Mouse (Mus musculus) midbrain, postnatal 0 days (tissue): ENCODE data around the gene Cyp21a1. TPM values are rescaled to one million over a fixed set of nuclear protein-coding genes. Genes with fewer than 3 reads are reported as not detected.
"Not testable (repeated sequence)": the region's sequence is repeated elsewhere in the genome, so short reads cannot be mapped to it uniquely, and the experiment has no call there.

Experiments
- ATAC-seq: fragments of 200-750 bp; cut with Nextera tagmentation; 2 replicates; pipeline ENCODE4 v1.8.0; 2017; ENCODE audit warnings: moderate number of reproducible peaks, mild to moderate bottlenecking, moderate TSS enrichment, moderate library complexity; ENCODE audit not compliant: low FRiP score
- DNase-seq: peaks from one replicate; pipeline ENCODE4 v3.0.0-alpha.2; 2015; ENCODE audit warnings: low spot score
- H3K27ac ChIP-seq: fragments of 300-500 bp; sonication (generic); 2 replicates; pipeline ENCODE4 v1.5.1; 2014; ENCODE audit warnings: low read depth, mild to moderate bottlenecking, low read length, mixed read lengths
- H3K27me3 ChIP-seq: fragments of 300-500 bp; sonication (generic); 2 replicates; pipeline ENCODE4 v1.6.1; 2014; ENCODE audit warnings: low read length, control low read depth, mixed read lengths; ENCODE audit not compliant: insufficient read depth
- H3K36me3 ChIP-seq: fragments of 300-500 bp; sonication (generic); 2 replicates; pipeline ENCODE4 v1.6.1; 2014; ENCODE audit warnings: low read length, control low read depth, mixed read lengths; ENCODE audit not compliant: insufficient read depth
- H3K4me1 ChIP-seq: fragments of 300-500 bp; sonication (generic); 2 replicates; pipeline ENCODE4 v1.6.1; 2014; ENCODE audit warnings: mild to moderate bottlenecking, control low read depth, antibody characterized with exemption, low read length, mixed read lengths; ENCODE audit not compliant: insufficient read depth
- H3K4me2 ChIP-seq: fragments of 300-500 bp; sonication (generic); 2 replicates; pipeline ENCODE4 v1.6.1; 2014; ENCODE audit warnings: low read depth, mild to moderate bottlenecking, low read length, mixed read lengths; ENCODE audit not compliant: poor library complexity, severe bottlenecking
- H3K4me3 ChIP-seq: fragments of 300-500 bp; sonication (generic); 2 replicates; pipeline ENCODE4 v1.5.1; 2014; ENCODE audit warnings: low read depth, mild to moderate bottlenecking, low read length, moderate library complexity
- H3K9ac ChIP-seq: fragments of 300-500 bp; sonication (generic); replicated peaks from 2 replicates; pipeline ENCODE4 v1.6.1; 2014; ENCODE audit warnings: mild to moderate bottlenecking, low read length, moderate library complexity, mixed read lengths; ENCODE audit not compliant: poor library complexity, severe bottlenecking
- H3K9me3 ChIP-seq: fragments of 300-500 bp; sonication (generic); 2 replicates; pipeline ENCODE4 v1.6.1; 2016; ENCODE audit warnings: low read length, control low read depth
- CTCF ChIP-seq: IDR thresholded peaks from 2 replicates; pipeline ENCODE4 v1.5.1; 2016; ENCODE audit warnings: antibody characterized with exemption, mild to moderate bottlenecking
- WGBS: fragments of 180-500 bp; shearing (Covaris S2); extraction: QIAGEN DNeasy Blood & Tissue Kit; methylation state at CpG from one replicate; pipeline ENCODE4 v1.1.7; 2014; 5-methylcytosine and 5-hydroxymethylcytosine counted together
- polyA plus RNA-seq: library from polyadenylated mRNA; unstranded; fragments of >200 nt; fragmentation: Nextera tagmentation; extraction: Ambion mirVana; gene quantifications from 2 replicates; pipeline ENCODE4 v1.2.1, GENCODE M21; 2015
- total RNA-seq: library from RNA; depleted of rRNA; stranded (reverse); fragments of >200 nt; gene quantifications from 2 replicates; pipeline ENCODE4 v1.2.3, GENCODE M21; 2014

Cyp21a1 gene
- total and polyA plus RNA-seq, 2 experiments from 2014 or later: not detected

DNA sequence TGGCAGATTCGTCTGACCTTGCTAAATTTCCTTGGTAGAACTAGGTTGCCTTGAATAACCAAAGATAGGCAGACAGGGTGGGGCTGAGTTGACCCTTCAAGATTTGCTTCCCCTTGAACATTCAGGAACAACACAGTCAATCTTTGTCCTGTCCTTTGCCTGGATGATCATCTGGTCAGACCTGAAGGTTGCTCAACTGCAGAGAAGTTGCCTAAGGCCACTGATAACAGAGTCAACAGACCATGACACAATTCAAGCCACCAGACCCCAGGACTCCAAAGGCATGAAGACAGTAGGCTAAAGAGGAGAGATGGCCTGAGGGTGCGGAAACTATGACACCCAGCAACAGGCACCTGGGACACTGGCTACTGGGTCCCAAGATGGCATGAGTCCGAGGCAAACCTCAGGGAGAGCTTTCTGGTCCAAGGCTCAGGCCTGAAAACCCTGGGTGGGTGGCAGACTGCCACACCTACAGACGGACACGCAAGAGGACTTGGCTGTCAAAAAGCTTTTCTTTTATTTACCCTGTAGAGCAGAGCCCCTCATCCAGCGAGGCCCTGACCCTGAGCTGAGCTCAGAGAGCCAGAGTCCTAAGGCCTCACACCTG lies 4.3 kb upstream of the Cyp21a1 start:
- no peak overlapping the region for H3K4me2 ChIP-seq
- no peak overlapping the region for H3K9ac ChIP-seq
- H3K27me3 ChIP-seq: no peaks in the 10 kb centered on the region
- H3K36me3 ChIP-seq: no peaks in the 10 kb centered on the region; the same call in 1 of the 2 replicates
- TF ChIP-seq CTCF: no peak
- no peaks in the 10 kb centered on the region; the same call in 1 of the 2 replicates for H3K9me3 ChIP-seq
- H3K4me3 ChIP-seq: no peak overlapping the region
- ATAC-seq (no peak), DNase-seq (no peak)
- no peak overlapping the region for H3K27ac ChIP-seq
- no peaks in the 10 kb centered on the region for H3K4me1 ChIP-seq
- 82% methylated on average over 6 of the region's 6 CpGs for WGBS

DNA sequence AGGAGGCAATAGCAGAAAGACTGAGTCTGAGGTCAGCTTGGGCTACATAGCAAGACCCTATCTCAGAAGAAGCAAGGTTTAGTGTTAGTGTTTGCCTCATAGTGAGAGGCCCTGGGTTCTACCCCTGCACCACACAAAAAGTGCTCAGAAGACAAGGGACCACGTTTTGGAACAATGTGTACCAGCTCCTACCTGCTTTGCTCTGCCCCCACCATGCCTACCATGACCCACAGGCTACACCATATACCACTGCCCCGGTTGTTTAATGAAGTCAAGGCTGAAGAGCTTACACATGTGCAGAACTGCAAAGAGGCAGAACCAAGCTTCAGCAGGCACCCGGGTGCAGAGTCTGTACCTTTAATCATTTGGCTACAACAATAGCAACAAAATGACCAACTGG lies 2.8 kb upstream of the Cyp21a1 start:
- WGBS: 74% methylated on average over 3 of the region's 3 CpGs
- DNase-seq: no peak

DNA sequence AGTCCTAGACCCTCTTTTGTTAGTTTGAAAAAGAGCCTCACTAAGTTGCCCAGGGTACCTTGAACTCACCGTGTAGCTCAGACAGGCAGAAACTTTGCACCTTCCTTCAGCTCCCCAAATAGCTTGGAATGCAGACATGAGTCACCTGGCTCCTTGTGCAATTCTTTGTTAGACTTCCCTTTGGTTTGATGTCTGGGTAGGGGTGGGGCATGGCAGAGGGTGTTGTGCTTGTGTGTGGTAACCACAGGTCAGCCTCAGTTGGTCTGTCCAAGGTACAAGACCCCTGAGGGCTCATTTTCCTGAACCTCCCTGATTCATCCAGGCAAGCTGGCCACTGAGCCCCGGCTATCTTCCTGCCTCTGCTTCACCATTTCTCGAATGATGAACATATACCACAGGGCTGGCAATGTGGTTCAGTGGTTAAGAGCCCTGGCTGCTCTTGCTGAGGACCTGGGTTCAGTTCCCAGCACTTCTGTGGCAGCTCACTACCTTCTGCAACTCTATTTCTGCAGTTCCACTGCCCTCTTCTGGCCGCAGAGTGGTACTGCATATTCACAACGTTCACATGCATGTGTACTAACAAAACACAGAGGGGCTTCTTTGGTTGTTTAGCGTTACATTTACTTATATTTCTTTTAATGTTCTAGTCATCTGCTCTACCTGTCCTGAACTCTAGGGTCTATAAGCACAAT lies 656 bp upstream of the Cyp21a1 start:
- Histone ChIP-seq H3K4me2 (no peak overlapping the region), H3K27me3 (no peaks in the 10 kb centered on the region), H3K4me3 (no peak overlapping the region), H3K4me1 (no peaks in the 10 kb centered on the region), H3K27ac (no peak overlapping the region), H3K9ac (no peak overlapping the region), H3K36me3 (no peaks in the 10 kb centered on the region; the same call in 1 of the 2 replicates), H3K9me3 (no peaks in the 10 kb centered on the region; the same call in 1 of the 2 replicates)
- peak; percentile 41 for TF ChIP-seq CTCF
- DNase-seq (no peak), ATAC-seq (no peak)
- 76% methylated on average over 6 of the region's 6 CpGs for WGBS

More for the DNA sequence above, 2.8 kb upstream of the Cyp21a1 start:
- no peak overlapping the region for H3K9ac ChIP-seq
- H3K4me3 ChIP-seq: no peak overlapping the region
- no peak overlapping the region for H3K4me2 ChIP-seq
- TF ChIP-seq CTCF: no peak
- H3K4me1 ChIP-seq: no peaks in the 10 kb centered on the region
- no peaks in the 10 kb centered on the region; the same call in 1 of the 2 replicates for H3K9me3 ChIP-seq
- H3K36me3 ChIP-seq: no peaks in the 10 kb centered on the region; the same call in 1 of the 2 replicates
- ATAC-seq: no peak
- H3K27ac ChIP-seq: no peak overlapping the region
- H3K27me3 ChIP-seq: no peaks in the 10 kb centered on the region

DNA sequence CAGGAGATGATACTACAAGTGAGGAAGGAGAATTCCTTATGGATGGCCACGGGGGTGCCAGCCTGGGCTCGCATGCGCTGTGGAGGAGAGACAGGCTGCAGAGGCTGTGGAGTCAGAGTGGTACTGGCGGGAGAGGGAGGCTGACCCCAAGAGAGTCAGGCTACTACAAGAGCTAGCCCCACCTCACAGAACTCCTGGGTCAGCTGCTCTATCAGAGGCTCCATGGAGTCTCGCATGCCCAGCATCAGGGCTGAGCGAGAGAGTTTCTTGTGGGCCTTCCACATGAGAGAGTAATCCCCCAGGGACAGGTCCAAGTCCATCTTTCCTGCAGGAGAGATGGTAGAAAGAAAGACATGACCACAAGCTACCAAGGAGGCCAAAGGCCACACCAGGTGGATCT lies 994 bp downstream of the Cyp21a1 start:
- H3K27ac ChIP-seq, DNase-seq, ATAC-seq, H3K4me2 ChIP-seq, H3K4me1 ChIP-seq, H3K9me3 ChIP-seq, H3K27me3 ChIP-seq, H3K4me3 ChIP-seq, H3K36me3 ChIP-seq, H3K9ac ChIP-seq: not testable (repeated sequence)
- WGBS: 91% methylated on average over 6 of the region's 6 CpGs

DNA sequence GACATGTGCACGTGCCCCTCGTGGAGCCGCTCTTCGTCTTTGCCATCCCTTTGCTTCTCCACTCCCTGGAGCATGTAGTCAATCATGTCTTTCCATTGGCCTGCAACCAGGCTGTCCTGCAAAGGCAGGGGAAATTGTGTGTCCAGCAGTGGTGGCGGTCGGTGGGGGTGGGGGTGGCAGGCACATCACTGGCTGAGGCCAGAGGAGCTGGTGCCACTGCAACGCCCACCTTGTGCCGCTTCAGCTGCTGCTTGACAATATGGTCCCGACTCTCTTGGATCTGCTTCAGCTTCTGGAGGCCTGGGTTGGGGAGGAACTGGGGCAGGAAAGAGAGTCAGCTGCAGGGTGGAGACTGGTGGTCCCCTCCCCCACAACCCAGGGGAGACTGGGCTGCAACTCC lies 1.6 kb downstream of the Cyp21a1 start:
- not testable (repeated sequence) for H3K36me3 ChIP-seq, H3K4me2 ChIP-seq, H3K9ac ChIP-seq, H3K27ac ChIP-seq, H3K4me1 ChIP-seq, H3K27me3 ChIP-seq, ATAC-seq, H3K4me3 ChIP-seq, H3K9me3 ChIP-seq, DNase-seq
- 93% methylated on average over 9 of the region's 9 CpGs for WGBS

DNA sequence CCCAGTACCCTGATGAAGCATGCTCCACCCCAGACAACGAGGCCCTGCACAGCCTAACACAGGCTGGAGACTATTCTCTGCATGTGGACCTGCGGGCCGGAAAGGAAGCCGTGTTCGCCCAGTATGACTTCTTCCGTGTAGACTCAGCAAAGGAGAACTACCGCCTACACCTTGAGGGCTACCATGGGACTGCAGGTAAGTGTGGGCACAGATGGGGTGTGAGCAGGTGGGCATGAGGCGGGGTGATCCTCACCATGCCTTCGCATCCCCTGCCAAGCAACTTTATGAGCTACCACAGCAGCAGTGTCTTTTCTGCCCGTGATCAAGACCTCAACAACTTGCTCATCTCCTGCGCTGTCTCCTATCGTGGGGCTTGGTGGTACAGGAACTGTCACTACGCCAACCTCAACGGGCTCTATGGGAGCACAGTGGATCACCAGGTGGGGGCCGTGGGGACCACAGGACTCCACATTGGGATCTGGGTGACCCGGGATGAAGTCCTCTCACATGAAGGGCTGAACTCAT lies 3.5 kb downstream of the Cyp21a1 start:
- H3K36me3 ChIP-seq, H3K4me3 ChIP-seq, H3K4me2 ChIP-seq, H3K9ac ChIP-seq, H3K4me1 ChIP-seq, DNase-seq, H3K9me3 ChIP-seq, H3K27ac ChIP-seq, ATAC-seq, H3K27me3 ChIP-seq: not testable (repeated sequence)
- WGBS: 94% methylated on average over 16 of the region's 16 CpGs
